Mouse (Mus musculus) kidney, adult 2 months (tissue): Measurements from ENCODE around the gene Sox6.

Experiments
- CTCF ChIP-seq: fragments of 200-500 bp; conservative IDR thresholded peaks from 2 replicates; pipeline ENCODE4 v1.5.1; 2011; ENCODE audit warnings: low read depth, mild to moderate bottlenecking, control low read depth, low read length, moderate library complexity, mixed read lengths; ENCODE audit not compliant: insufficient read depth, insufficient read length
- POLR2A ChIP-seq: fragments of 200-500 bp; IDR thresholded peaks from one replicate; pipeline ENCODE4 v1.6.1; 2011; ENCODE audit warnings: low read depth, low read length, control low read depth

DNA sequence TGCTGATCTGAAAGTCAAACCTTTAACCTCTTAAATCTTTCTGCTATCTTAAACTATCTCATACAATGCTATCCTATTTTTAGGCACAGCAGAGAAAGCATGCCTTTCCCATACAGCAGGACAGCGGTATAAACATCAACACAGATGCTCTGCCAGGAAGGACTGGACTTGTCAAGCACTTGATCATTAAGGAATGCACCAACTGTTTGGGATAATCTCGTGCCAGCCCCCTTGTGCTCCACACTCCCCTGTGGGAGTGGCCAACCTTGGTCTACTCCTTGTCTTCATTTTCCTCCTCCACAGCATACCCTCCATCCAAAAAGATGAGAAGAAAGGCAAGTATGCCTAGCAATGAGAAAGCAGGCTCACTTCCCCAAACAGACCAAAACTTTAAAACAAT lies 332.5 kb downstream of the Sox6 start:
- TF ChIP-seq CTCF (no peak), POLR2A (no peak)
